Mouse (Mus musculus): ENCODE measurements around the gene Meis2. TPM values are rescaled to one million over a fixed set of nuclear protein-coding genes. Genes with fewer than 3 reads are reported as not detected.

Gene Meis2
- polyA plus RNA-seq, 1 experiment from 2014 or later: 41.5 TPM

DNA sequence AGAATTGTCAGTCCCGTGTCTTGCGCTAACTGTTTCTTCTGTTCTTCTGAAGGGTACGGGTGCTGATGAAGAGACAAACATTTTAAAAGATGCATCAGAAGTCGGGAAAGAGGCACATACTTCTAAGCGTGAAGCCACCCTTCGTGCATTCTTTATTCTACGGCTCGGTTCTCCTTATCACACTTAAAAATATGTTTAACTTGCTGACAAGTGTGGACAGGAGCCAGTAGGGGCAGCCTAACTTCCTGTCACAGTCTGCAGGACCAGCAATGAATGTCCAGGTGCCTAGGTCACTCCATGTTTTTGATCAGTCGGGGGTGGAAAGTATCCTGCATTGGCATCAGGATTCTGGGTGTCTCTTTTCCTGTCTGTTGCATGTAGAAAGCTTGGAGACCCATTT lies 144.0 kb downstream of the Meis2 start:
- H3K4me2 ChIP-seq (replicated peaks): no peak overlapping the region
- H3K27ac ChIP-seq: no peak overlapping the region
- no peaks in the 10 kb centered on the region for H3K4me1 ChIP-seq (replicated peaks)
- no peaks in the 10 kb centered on the region for H3K36me3 ChIP-seq
- H3K9me3 ChIP-seq: no peaks in the 10 kb centered on the region
- 75% methylated on average over 9 of the region's 9 CpGs for WGBS
- no peak overlapping the region for H3K9ac ChIP-seq
- no peak overlapping the region for H3K4me3 ChIP-seq (replicated peaks)
- ATAC-seq: no peak
- no peaks in the 10 kb centered on the region for H3K27me3 ChIP-seq (replicated peaks)

GRCm38 (mm10) chr2:115920336-115920951 lies 145.2 kb downstream of the Meis2 start:
- Histone ChIP-seq H3K36me3 (no peaks in the 10 kb centered on the region), H3K9me3 (no peaks in the 10 kb centered on the region), H3K4me3 (replicated peaks) (no peak overlapping the region), H3K4me1 (replicated peaks) (no peaks in the 10 kb centered on the region), H3K9ac (no peak overlapping the region), H3K27ac (no peak overlapping the region), H3K4me2 (replicated peaks) (no peak overlapping the region), H3K27me3 (replicated peaks) (no peaks in the 10 kb centered on the region)
- WGBS: 66% methylated on average over 5 of the region's 5 CpGs
- no peak for ATAC-seq

- Histone ChIP-seq H3K4me3 (replicated peaks) (no peak overlapping the region), H3K36me3 (no peaks in the 10 kb centered on the region), H3K4me2 (replicated peaks) (no peak overlapping the region), H3K4me1 (replicated peaks) (no peaks in the 10 kb centered on the region), H3K27ac (no peak overlapping the region), H3K9ac (no peak overlapping the region), H3K27me3 (replicated peaks) (no peaks in the 10 kb centered on the region), H3K9me3 (no peaks in the 10 kb centered on the region)
- peak; percentile 29; the same call in 1 of the 2 replicates for ATAC-seq
- WGBS: 80% methylated on average over 14 of the region's 14 CpGs
Measured at GRCm38 (mm10) chr2:115919141-115920071, 146.2 kb downstream of the Meis2 start.

GRCm38 (mm10) chr2:115918561-115918960 lies 147.1 kb downstream of the Meis2 start:
- Histone ChIP-seq H3K36me3 (no peaks in the 10 kb centered on the region), H3K4me1 (replicated peaks) (no peaks in the 10 kb centered on the region), H3K9me3 (no peaks in the 10 kb centered on the region), H3K27me3 (replicated peaks) (no peaks in the 10 kb centered on the region), H3K4me2 (replicated peaks) (no peak overlapping the region), H3K27ac (no peak overlapping the region), H3K4me3 (replicated peaks) (no peak overlapping the region), H3K9ac (no peak overlapping the region)
- peak; percentile 53; the same call in 1 of the 2 replicates for ATAC-seq

DNA sequence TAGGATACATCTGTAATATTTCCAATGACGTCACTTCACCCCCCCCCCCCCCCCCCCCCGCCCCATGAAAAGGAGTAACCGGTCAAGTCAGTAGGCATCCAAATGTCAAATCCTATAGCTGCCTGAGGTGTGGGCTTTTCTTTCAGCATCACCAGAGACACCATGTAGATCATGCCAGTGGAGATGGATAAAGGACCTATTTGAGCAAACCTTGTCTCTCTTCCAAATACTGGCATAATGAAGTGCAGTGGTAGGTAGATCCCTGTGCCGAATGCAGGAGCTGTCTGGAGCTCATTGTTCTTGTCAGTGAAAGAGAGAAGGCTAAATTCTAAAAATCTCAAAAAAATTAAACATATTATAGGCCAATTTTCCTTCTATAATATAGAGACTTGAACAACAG lies 151.1 kb downstream of the Meis2 start:
- no peaks in the 10 kb centered on the region for H3K4me1 ChIP-seq (replicated peaks)
- no peak overlapping the region for H3K4me2 ChIP-seq (replicated peaks)
- no peaks in the 10 kb centered on the region for H3K9me3 ChIP-seq
- H3K36me3 ChIP-seq: no peaks in the 10 kb centered on the region
- no peak overlapping the region for H3K27ac ChIP-seq
- H3K27me3 ChIP-seq (replicated peaks): no peaks in the 10 kb centered on the region
- H3K9ac ChIP-seq: no peak overlapping the region
- no peak for ATAC-seq
- WGBS: 54% methylated on average over 4 of the region's 4 CpGs
- H3K4me3 ChIP-seq (replicated peaks): no peak overlapping the region

GRCm38 (mm10) chr2:115912948-115913529 lies 152.6 kb downstream of the Meis2 start:
- H3K36me3 ChIP-seq: no peaks in the 10 kb centered on the region
- no peak; the same call in 1 of the 2 replicates for ATAC-seq
- H3K4me1 ChIP-seq (replicated peaks): no peaks in the 10 kb centered on the region
- H3K27me3 ChIP-seq (replicated peaks): no peaks in the 10 kb centered on the region
- H3K9ac ChIP-seq: no peak overlapping the region
- no peak overlapping the region for H3K4me3 ChIP-seq (replicated peaks)
- no peak overlapping the region for H3K4me2 ChIP-seq (replicated peaks)
- WGBS: 45% methylated on average over 7 of the region's 7 CpGs
- H3K27ac ChIP-seq: peak overlapping the region; percentile 39; the same call in 1 of the 2 replicates
- H3K9me3 ChIP-seq: no peaks in the 10 kb centered on the region

GRCm38 (mm10) chr2:115911913-115912642 lies 153.6 kb downstream of the Meis2 start:
- 63% methylated on average over 17 of the region's 17 CpGs for WGBS
- Histone ChIP-seq H3K4me2 (replicated peaks) (peak overlapping the region; percentile 27; the same call in 1 of the 2 replicates), H3K27me3 (replicated peaks) (no peaks in the 10 kb centered on the region), H3K4me1 (replicated peaks) (no peaks in the 10 kb centered on the region), H3K9ac (no peak overlapping the region), H3K4me3 (replicated peaks) (no peak overlapping the region), H3K27ac (peak overlapping the region; percentile 48), H3K36me3 (no peaks in the 10 kb centered on the region), H3K9me3 (no peaks in the 10 kb centered on the region)
- ATAC-seq: peak; percentile 93

DNA sequence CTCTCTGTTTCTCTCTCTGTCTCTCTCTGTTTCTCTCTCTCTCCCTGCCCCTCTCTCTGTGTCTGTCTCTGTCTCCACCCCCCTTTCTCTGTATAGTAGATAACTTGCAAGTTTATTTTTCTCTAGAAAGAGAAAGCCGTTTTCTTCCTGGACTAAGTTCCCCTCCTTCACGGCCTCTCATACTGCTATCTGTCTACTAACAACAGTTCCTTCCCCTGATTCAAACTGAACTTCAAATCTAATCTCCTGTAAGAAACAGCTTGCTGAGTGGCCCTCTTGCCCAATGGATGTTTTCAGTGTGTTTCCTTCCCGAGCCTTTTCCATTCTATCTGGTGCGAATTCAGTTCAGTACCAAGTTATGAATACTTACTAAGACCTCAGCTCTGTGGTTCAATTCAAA lies 155.4 kb downstream of the Meis2 start:
- H3K27me3 ChIP-seq (replicated peaks): no peaks in the 10 kb centered on the region
- H3K4me1 ChIP-seq (replicated peaks): no peaks in the 10 kb centered on the region
- H3K9ac ChIP-seq: no peak overlapping the region
- 68% methylated on average over 4 of the region's 4 CpGs for WGBS
- H3K4me2 ChIP-seq (replicated peaks): no peak overlapping the region
- no peak for ATAC-seq
- no peak overlapping the region for H3K4me3 ChIP-seq (replicated peaks)
- no peak overlapping the region for H3K27ac ChIP-seq
- H3K36me3 ChIP-seq: no peaks in the 10 kb centered on the region
- no peaks in the 10 kb centered on the region for H3K9me3 ChIP-seq

DNA sequence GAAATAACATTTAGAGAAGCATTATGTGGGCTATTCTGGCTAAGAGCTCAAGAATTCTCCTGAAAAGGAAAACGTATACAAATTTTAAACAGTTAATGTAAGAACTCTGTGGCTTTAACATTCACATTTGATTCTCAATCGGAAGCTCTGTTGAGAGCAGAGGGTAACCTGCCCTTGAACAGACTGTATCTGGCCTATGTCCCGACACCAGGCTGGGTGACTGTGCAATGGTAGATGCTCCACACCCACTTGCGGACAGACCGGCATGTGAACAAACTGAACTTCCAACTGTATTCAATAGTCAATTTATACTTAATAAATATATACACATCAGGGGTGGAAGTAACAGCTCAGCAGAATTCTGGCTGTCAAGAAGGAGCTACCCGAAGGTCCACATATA lies 164.6 kb downstream of the Meis2 start:
- H3K27me3 ChIP-seq (replicated peaks): no peaks in the 10 kb centered on the region
- H3K4me1 ChIP-seq (replicated peaks): 0 out of 2 replicates have a peak, but pooled peaks cover 3% of the 10 kb centered on the region
- H3K9me3 ChIP-seq: no peaks in the 10 kb centered on the region
- no peak overlapping the region for H3K4me2 ChIP-seq (replicated peaks)
- WGBS: 87% methylated on average over 6 of the region's 6 CpGs
- H3K36me3 ChIP-seq: 0 out of 2 replicates have a peak, but pooled peaks cover 3% of the 10 kb centered on the region
- no peak overlapping the region for H3K4me3 ChIP-seq (replicated peaks)
- no peak for ATAC-seq
- no peak overlapping the region for H3K27ac ChIP-seq
- no peak overlapping the region for H3K9ac ChIP-seq

DNA sequence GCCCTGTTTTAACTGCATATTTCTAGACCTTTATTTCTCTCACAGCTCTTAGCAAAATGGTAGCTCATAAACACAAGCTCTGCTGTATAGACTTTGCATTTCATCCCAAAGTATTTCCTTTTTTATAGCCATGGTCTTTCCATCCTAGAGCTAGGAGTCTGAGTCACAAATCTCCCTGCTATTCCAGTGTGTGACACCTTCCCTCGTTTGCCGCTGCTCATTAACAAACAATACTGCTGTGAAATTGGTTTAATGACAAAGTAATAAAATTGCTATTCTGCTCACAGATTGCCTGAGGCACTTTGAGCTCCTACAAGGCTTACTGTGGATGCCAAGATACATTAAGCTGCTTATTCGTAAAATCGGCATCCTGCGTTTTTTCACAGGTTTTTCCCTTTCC lies 168.1 kb downstream of the Meis2 start:
- Histone ChIP-seq H3K27me3 (replicated peaks) (no peaks in the 10 kb centered on the region), H3K27ac (no peak overlapping the region), H3K9me3 (no peaks in the 10 kb centered on the region), H3K9ac (no peak overlapping the region), H3K4me2 (replicated peaks) (no peak overlapping the region), H3K4me3 (replicated peaks) (no peak overlapping the region), H3K36me3 (0 out of 2 replicates have a peak, but pooled peaks cover 3% of the 10 kb centered on the region), H3K4me1 (replicated peaks) (0 out of 2 replicates have a peak, but pooled peaks cover 3% of the 10 kb centered on the region)
- 57% methylated on average over 5 of the region's 5 CpGs for WGBS
- ATAC-seq: no peak

- no peak overlapping the region for H3K4me3 ChIP-seq (replicated peaks)
- H3K36me3 ChIP-seq: 0 out of 2 replicates have a peak, but pooled peaks cover 3% of the 10 kb centered on the region
- H3K4me2 ChIP-seq (replicated peaks): no peak overlapping the region
- 22% methylated on average over 2 of the region's 2 CpGs for WGBS
- no peak overlapping the region for H3K9ac ChIP-seq
- ATAC-seq: no peak
- H3K27me3 ChIP-seq (replicated peaks): no peaks in the 10 kb centered on the region
- no peak overlapping the region for H3K27ac ChIP-seq
- no peaks in the 10 kb centered on the region for H3K9me3 ChIP-seq
- 0 out of 2 replicates have a peak, but pooled peaks cover 3% of the 10 kb centered on the region for H3K4me1 ChIP-seq (replicated peaks)
Measured at GRCm38 (mm10) chr2:115897001-115897400, 168.6 kb downstream of the Meis2 start.

GRCm38 (mm10) chr2:115895717-115896116 lies 169.9 kb downstream of the Meis2 start:
- ATAC-seq: peak; percentile 43
- Histone ChIP-seq H3K27ac (no peak overlapping the region), H3K4me2 (replicated peaks) (no peak overlapping the region), H3K9me3 (no peaks in the 10 kb centered on the region), H3K9ac (no peak overlapping the region), H3K4me3 (replicated peaks) (no peak overlapping the region), H3K27me3 (replicated peaks) (no peaks in the 10 kb centered on the region), H3K36me3 (0 out of 2 replicates have a peak, but pooled peaks cover 3% of the 10 kb centered on the region), H3K4me1 (replicated peaks) (0 out of 2 replicates have a peak, but pooled peaks cover 5% of the 10 kb centered on the region)
- 66% methylated on average over 3 of the region's 3 CpGs for WGBS

Measured in intestine, embryonic 15.5 days (tissue).